Mouse (Mus musculus): ENCODE results near the gene Lamtor2. TPM values are rescaled to one million over a fixed set of nuclear protein-coding genes. Genes with fewer than 3 reads are reported as not detected.
A peak's percentile ranks its signal among the peaks of the same experiment; 100 is the strongest.
"Not testable (repeated sequence)": the region's sequence is repeated elsewhere in the genome, so short reads cannot be mapped to it uniquely, and the experiment has no call there.

Lamtor2 gene
- 82.9 and 126 TPM in 2 replicates for polyA plus RNA-seq (2011; ENCODE audit: insufficient read depth, insufficient read length, low replicate concordance, missing spikeins)

DNA sequence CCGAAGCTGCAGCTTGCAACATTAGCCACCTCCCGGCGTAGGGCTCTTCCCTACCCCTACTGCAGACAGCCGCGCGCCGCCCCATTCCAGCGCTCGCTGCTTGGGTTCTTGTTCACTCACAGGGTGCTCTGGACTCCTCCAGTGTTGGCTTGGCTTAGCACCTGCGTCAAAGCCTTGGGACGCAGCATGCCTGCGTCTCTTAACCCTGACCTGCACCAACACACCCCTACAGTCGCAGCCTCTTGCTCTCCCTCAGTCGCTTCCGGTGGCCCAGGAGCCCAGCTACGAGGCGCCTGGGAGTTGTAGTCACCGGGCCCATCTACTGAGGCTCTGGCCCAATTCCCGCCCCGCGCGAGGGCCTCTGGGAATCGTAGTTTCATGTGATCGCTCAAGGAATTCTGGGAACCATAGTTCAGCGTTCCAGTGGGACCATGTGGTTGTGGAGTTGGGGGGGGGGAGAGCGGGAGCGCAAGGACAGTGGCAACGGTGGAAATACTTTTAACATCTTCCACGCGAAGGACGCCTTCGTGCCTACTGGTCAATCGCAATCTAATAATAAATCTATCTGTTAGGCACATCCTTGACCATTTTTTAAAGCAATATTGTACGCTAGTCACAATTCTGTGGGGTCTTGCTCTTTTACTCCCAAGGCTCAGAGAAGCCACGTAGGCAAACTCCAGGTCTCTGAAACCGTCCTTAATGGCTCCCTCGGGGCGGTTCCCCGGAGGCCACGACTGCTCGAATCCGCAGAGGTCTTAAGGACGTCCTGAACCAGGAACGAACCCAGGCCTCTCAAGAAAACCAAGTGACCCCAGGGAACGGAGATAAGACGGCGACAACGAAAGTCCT lies at the start of gene Lamtor2:
Gene Lamtor2 (minus strand): TSS at position 399 of the 849 bp plus-strand sequence.
- WGBS: under 1% methylated on average over 48 of the region's 48 CpGs
- H3K27ac ChIP-seq (ENCODE audit: control insufficient read depth, insufficient read depth, low read depth, low read length, poor library complexity): peak within 1 kb of the TSS; percentile 85
- no peaks in the 10 kb centered on the region; the same call in 1 of the 2 replicates for H3K4me1 ChIP-seq (ENCODE audit: control insufficient read depth, insufficient read depth, low read length)
- TF ChIP-seq POLR2A (IDR thresholded peaks at IDR 0.05; ENCODE audit: borderline replicate concordance, control insufficient read depth, low read depth, low read length) (peak; percentile 77; the same call in 1 of the 2 replicates), CTCF (IDR thresholded peaks at IDR 0.05; ENCODE audit: control insufficient read depth, insufficient read depth, low read length) (no peak)
- peak within 1 kb of the TSS; percentile 98 for H3K4me3 ChIP-seq (replicated peaks; ENCODE audit: control insufficient read depth, low read depth, low read length)

DNA sequence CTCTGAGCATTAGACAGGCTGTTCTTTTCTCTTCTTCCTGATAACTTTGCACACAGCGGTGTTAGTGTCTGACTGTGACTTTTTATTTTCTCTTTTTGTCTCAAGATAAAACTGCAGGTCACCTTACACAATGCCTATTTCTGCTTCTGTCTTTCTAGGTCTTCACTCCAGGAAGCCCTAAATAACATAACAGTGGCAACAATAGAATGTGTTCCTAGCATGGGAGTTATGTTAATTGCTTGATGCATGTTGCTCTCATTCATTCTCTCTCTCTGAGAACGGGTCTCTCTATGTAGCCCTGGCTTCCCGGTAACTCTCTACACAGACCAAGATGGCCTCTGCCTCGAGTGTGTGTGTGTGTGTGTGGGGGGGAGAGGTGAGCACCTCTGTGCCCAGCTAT lies 49.6 kb upstream of the Lamtor2 start:
- H3K4me3 ChIP-seq (replicated peaks; ENCODE audit: control insufficient read depth, low read depth, low read length): no peak overlapping the region
- 75% methylated on average over 4 of the region's 4 CpGs for whole genome bisulfite sequencing
- TF ChIP-seq CTCF (IDR thresholded peaks at IDR 0.05; ENCODE audit: control insufficient read depth, insufficient read depth, low read length) (no peak), POLR2A (IDR thresholded peaks at IDR 0.05; ENCODE audit: borderline replicate concordance, control insufficient read depth, low read depth, low read length) (no peak)
- peaks cover 2% of the 10 kb centered on the region; the same call in 1 of the 2 replicates for H3K4me1 ChIP-seq (ENCODE audit: control insufficient read depth, insufficient read depth, low read length)
- no peak overlapping the region for H3K27ac ChIP-seq (ENCODE audit: control insufficient read depth, insufficient read depth, low read depth, low read length, poor library complexity)

DNA sequence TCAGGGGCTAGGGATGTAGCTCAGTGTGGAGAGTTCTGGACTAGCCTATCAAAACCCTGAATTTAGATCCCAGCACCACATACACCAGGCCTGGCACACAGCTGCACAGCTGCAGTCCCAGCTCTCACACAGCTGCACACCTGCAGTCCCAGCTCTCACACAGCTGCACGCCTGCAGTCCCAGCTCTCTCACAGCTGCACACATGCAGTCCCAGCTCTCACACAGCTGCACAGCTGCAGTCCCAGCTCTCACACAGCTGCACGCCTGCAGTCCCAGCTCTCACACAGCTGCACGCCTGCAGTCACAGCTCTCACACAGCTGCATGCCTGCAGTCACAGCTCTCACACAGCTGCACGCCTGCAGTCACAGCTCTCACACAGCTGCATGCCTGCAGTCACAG lies 43.7 kb upstream of the Lamtor2 start:
- not testable (repeated sequence) for H3K4me1 ChIP-seq (ENCODE audit: control insufficient read depth, insufficient read depth, low read length); H3K27ac ChIP-seq (ENCODE audit: control insufficient read depth, insufficient read depth, low read depth, low read length, poor library complexity); H3K4me3 ChIP-seq (replicated peaks; ENCODE audit: control insufficient read depth, low read depth, low read length)
- WGBS: 76% methylated on average over 4 of the region's 4 CpGs

DNA sequence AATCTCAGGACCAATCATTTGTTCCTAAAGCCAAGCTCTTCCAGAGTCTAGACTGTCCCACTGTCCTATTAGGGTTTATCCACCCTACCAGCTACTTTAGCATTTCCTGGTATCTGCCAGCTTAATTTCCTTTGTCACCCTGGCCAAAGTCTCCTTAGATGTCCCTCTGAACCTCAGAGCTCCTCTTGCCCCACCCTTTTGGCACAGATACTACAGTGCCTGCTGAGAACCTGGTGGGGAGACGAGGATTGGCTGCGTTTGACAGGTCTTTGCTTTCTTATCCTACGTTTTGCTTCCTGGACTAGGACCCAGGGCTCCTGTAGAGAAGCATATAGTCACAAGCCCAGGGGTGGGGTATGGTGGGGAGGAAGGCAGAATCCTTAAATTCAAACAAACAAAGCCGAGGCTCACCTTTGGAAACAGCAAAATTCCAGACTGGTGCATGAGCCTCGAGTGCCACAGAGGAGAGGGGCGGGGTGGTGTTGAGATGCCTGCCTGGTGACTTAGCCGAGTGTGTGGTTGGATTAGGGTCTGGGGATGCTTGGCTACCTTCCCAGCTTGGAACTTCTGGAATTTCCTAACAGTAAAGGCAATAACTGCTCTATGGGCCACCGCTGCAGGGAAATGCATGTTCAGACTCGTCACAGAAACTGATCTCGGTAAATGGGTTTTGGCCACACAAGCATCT lies 41.2 kb upstream of the Lamtor2 start:
- TF ChIP-seq POLR2A (IDR thresholded peaks at IDR 0.05; ENCODE audit: borderline replicate concordance, control insufficient read depth, low read depth, low read length) (no peak), CTCF (IDR thresholded peaks at IDR 0.05; ENCODE audit: control insufficient read depth, insufficient read depth, low read length) (no peak)
- 73% methylated on average over 10 of the region's 10 CpGs for WGBS
- H3K4me1 ChIP-seq (ENCODE audit: control insufficient read depth, insufficient read depth, low read length): peaks cover 6% of the 10 kb centered on the region
- H3K4me3 ChIP-seq (replicated peaks; ENCODE audit: control insufficient read depth, low read depth, low read length): no peak overlapping the region
- H3K27ac ChIP-seq (ENCODE audit: control insufficient read depth, insufficient read depth, low read depth, low read length, poor library complexity): no peak overlapping the region

DNA sequence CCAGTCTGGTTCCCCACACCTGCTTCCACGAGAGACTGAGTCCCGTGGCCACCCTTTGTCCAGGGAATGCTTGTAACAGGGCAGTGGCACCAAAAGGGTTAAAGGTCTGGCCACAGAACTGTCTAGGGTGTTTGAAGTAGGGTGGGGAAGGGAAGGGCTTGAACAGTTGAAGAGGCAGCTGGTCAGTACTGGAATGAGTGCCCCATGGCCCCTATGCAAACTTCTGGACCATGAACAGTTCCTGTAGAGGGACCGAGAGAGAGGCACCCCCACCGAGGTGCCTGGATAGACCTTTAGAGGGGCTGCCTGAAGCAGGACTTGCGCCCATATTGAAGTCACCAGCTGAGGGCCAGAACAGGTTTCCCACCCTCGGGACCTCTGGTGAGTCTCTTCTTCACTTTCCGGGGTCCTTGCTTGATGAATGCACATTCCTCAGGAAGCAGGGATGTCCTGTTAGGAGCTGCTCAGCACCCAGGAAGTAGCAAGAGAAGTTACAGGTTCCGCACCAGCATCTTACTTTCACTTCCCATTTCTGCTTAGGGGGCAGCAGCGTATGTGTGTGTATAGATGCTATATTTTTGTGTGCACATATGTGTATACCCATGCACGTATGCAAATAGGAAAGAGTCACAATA lies 40.2 kb upstream of the Lamtor2 start:
- peaks cover 6% of the 10 kb centered on the region for H3K4me1 ChIP-seq (ENCODE audit: control insufficient read depth, insufficient read depth, low read length)
- TF ChIP-seq POLR2A (IDR thresholded peaks at IDR 0.05; ENCODE audit: borderline replicate concordance, control insufficient read depth, low read depth, low read length): no peak
- no peak for TF ChIP-seq CTCF (IDR thresholded peaks at IDR 0.05; ENCODE audit: control insufficient read depth, insufficient read depth, low read length)
- 9% methylated on average over 10 of the region's 10 CpGs for WGBS
- H3K27ac ChIP-seq (ENCODE audit: control insufficient read depth, insufficient read depth, low read depth, low read length, poor library complexity): peak overlapping the region; percentile 50
- H3K4me3 ChIP-seq (replicated peaks; ENCODE audit: control insufficient read depth, low read depth, low read length): peak overlapping the region; percentile 32

DNA sequence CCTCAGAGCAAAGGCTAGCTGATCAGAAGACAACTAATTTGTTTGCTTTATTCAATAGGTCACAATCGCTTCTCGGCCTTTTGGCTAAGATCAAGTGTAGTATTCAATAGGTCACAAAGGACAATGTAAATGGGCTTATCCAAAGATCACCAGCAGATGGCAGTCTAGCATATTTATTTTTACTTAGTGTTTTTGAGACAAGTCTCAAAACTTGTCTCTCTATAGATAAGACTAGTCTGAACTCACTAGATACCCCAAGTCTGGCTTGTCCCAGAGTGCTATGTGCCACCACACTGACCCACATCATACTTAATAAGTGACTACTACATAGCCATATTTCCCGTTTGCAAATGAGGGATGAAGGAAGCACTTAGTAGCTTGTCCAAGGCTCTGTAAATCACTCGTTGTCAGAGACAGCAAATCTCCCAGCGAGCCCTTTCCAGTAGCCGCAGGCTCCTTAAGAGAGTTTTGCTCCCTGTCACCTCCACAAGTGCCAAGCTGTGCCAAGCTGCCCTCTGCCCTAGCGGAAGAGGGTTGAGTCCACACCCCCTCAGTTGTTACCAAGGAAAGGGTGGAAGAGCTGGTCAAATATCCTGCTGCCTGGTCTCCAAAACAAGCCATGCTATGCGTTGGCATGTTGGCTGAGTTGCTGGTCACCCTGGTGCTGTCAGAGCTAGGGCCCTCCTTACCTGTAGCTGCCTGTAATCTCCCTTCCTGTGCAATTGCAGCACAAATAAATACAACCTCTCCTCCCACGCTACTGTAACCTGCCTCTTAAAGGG lies 39.3 kb upstream of the Lamtor2 start:
- 7% methylated on average over 9 of the region's 9 CpGs for WGBS
- peak overlapping the region; percentile 50 for H3K27ac ChIP-seq (ENCODE audit: control insufficient read depth, insufficient read depth, low read depth, low read length, poor library complexity)
- TF ChIP-seq CTCF (IDR thresholded peaks at IDR 0.05; ENCODE audit: control insufficient read depth, insufficient read depth, low read length) (peak; percentile 16), POLR2A (IDR thresholded peaks at IDR 0.05; ENCODE audit: borderline replicate concordance, control insufficient read depth, low read depth, low read length) (no peak)
- H3K4me1 ChIP-seq (ENCODE audit: control insufficient read depth, insufficient read depth, low read length): peaks cover 6% of the 10 kb centered on the region
- H3K4me3 ChIP-seq (replicated peaks; ENCODE audit: control insufficient read depth, low read depth, low read length): peak overlapping the region; percentile 62

DNA sequence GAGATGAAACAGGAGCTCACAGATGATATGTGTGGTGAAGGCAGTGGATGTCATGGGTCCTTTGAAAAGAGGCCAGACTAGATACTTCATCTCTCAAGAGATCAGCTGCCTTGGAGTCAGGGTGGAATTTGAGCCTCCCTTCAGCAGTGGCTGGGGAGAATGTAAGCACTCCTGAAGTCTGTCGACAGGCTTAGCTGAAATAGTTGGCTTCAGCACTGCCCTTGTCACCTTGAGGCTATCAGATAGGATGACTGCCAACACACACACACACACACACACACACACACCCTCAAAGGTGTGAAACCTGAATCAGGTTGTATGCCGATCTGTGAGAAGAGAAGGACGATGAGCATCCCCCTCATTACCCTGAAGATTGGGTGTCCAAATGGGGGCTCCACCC lies 38.2 kb upstream of the Lamtor2 start:
- no peak overlapping the region for H3K4me3 ChIP-seq (replicated peaks; ENCODE audit: control insufficient read depth, low read depth, low read length)
- TF ChIP-seq CTCF (IDR thresholded peaks at IDR 0.05; ENCODE audit: control insufficient read depth, insufficient read depth, low read length): no peak
- TF ChIP-seq POLR2A (IDR thresholded peaks at IDR 0.05; ENCODE audit: borderline replicate concordance, control insufficient read depth, low read depth, low read length): no peak
- H3K4me1 ChIP-seq (ENCODE audit: control insufficient read depth, insufficient read depth, low read length): peaks cover 6% of the 10 kb centered on the region
- H3K27ac ChIP-seq (ENCODE audit: control insufficient read depth, insufficient read depth, low read depth, low read length, poor library complexity): no peak overlapping the region
- 82% methylated on average over 3 of the region's 3 CpGs for WGBS
